Mouse (Mus musculus) limb, embryonic 14.5 days (tissue): ENCODE results near the gene B4galnt3. TPM values are rescaled to one million over a fixed set of nuclear protein-coding genes. Genes with fewer than 3 reads are reported as not detected.

Experiments
- ATAC-seq: fragments of 200-750 bp; cut with Nextera tagmentation; 2 replicates; pipeline ENCODE4 v1.8.0; 2017; ENCODE audit warnings: low read depth, moderate number of reproducible peaks, moderate TSS enrichment; ENCODE audit not compliant: low FRiP score
- DNase-seq: peaks from one replicate; pipeline ENCODE4 v3.0.0-alpha.2; 2015; ENCODE audit warnings: low spot score
- H3K27ac ChIP-seq: fragments of 300-500 bp; sonication (generic); replicated peaks from 2 replicates; pipeline ENCODE4 v1.5.1; 2014; ENCODE audit warnings: low read depth, mild to moderate bottlenecking, low read length, moderate library complexity, mixed read lengths
- H3K27me3 ChIP-seq: fragments of 300-500 bp; sonication (generic); 2 replicates; pipeline ENCODE4 v1.6.1; 2014; ENCODE audit warnings: low read length, mixed read lengths; ENCODE audit not compliant: control insufficient read depth, insufficient read depth
- H3K36me3 ChIP-seq: fragments of 300-500 bp; sonication (generic); 2 replicates; pipeline ENCODE4 v1.6.1; 2014; ENCODE audit warnings: mild to moderate bottlenecking, low read length, moderate library complexity, mixed read lengths; ENCODE audit not compliant: control insufficient read depth, insufficient read depth
- H3K4me1 ChIP-seq: fragments of 300-500 bp; sonication (generic); 2 replicates; pipeline ENCODE4 v1.6.1; 2014; ENCODE audit warnings: antibody characterized with exemption, low read length, mixed read lengths; ENCODE audit not compliant: control insufficient read depth, insufficient read depth
- H3K4me2 ChIP-seq: fragments of 300-500 bp; sonication (generic); replicated peaks from 2 replicates; pipeline ENCODE4 v1.6.1; 2014; ENCODE audit warnings: low read depth, mild to moderate bottlenecking, low read length, moderate library complexity; ENCODE audit not compliant: severe bottlenecking
- H3K4me3 ChIP-seq: fragments of 300-500 bp; sonication (generic); replicated peaks from 2 replicates; pipeline ENCODE4 v1.5.1; 2014; ENCODE audit warnings: low read length
- H3K9ac ChIP-seq: fragments of 300-500 bp; sonication (generic); 2 replicates; pipeline ENCODE4 v1.6.1; 2014; ENCODE audit warnings: mild to moderate bottlenecking, low read depth, low read length, moderate library complexity; ENCODE audit not compliant: severe bottlenecking
- H3K9me3 ChIP-seq: fragments of 300-500 bp; sonication (generic); 2 replicates; pipeline ENCODE4 v1.6.1; 2016; ENCODE audit warnings: low read length; ENCODE audit not compliant: control insufficient read depth
- POLR2A ChIP-seq: fragments of 200-500 bp; IDR thresholded peaks from 2 replicates; pipeline ENCODE4 v1.8.0; 2012; ENCODE audit warnings: inconsistent platforms, mild to moderate bottlenecking, moderate library complexity, borderline replicate concordance; ENCODE audit not compliant: insufficient read depth, insufficient read length; ENCODE audit errors: extremely low read depth
- WGBS: fragments of 180-500 bp; shearing (Covaris S2); extraction: QIAGEN DNeasy Blood & Tissue Kit; methylation state at CpG from one replicate; pipeline ENCODE4 v1.1.7; 2014; 5-methylcytosine and 5-hydroxymethylcytosine counted together
- polyA plus RNA-seq, 2 experiments: library from polyadenylated mRNA; depleted of rRNA in 1 of 2; stranded (reverse) in 1 of 2; unstranded in 1 of 2; fragments of >200 nt; fragmentation: Nextera tagmentation in 1 of 2; extraction: Ambion mirVana in 1 of 2; gene quantifications; 2 replicates each; pipeline versions ENCODE4 v1.2.1 to v1.2.3; 2012 to 2014

Gene B4galnt3
- polyA plus RNA-seq, 2 experiments = 0.37 to 3.7 TPM

- no peaks in the 10 kb centered on the region for H3K27me3 ChIP-seq
- ATAC-seq (no peak), DNase-seq (no peak)
- H3K9me3 ChIP-seq = no peaks in the 10 kb centered on the region
- 44% methylated on average over 9 of the region's 9 CpGs for WGBS
- TF ChIP-seq POLR2A = no peak
- no peak overlapping the region for H3K4me2 ChIP-seq
- no peaks in the 10 kb centered on the region for H3K36me3 ChIP-seq
- H3K4me3 ChIP-seq = no peak overlapping the region
- H3K9ac ChIP-seq = no peak overlapping the region
- H3K27ac ChIP-seq = no peak overlapping the region
- peaks cover 4% of the 10 kb centered on the region; the same call in 1 of the 2 replicates for H3K4me1 ChIP-seq
Measured at GRCm38 (mm10) chr6:120259481-120259880, 34.9 kb downstream of the B4galnt3 start.

GRCm38 (mm10) chr6:120256431-120256935, 37.9 kb downstream of the B4galnt3 start:
- no peak overlapping the region for H3K4me3 ChIP-seq
- DNase-seq = no peak
- 67% methylated on average over 5 of the region's 5 CpGs for WGBS
- no peaks in the 10 kb centered on the region for H3K4me1 ChIP-seq
- no peaks in the 10 kb centered on the region for H3K9me3 ChIP-seq
- no peak overlapping the region for H3K27ac ChIP-seq
- H3K27me3 ChIP-seq = no peaks in the 10 kb centered on the region
- H3K9ac ChIP-seq = no peak overlapping the region
- ATAC-seq = no peak
- H3K36me3 ChIP-seq = no peaks in the 10 kb centered on the region
- H3K4me2 ChIP-seq = no peak overlapping the region
- no peak for TF ChIP-seq POLR2A

GRCm38 (mm10) chr6:120255701-120256100, 38.7 kb downstream of the B4galnt3 start:
- DNase-seq = no peak
- no peak overlapping the region for H3K9ac ChIP-seq
- H3K27ac ChIP-seq = no peak overlapping the region
- ATAC-seq = no peak
- H3K9me3 ChIP-seq = no peaks in the 10 kb centered on the region
- H3K4me1 ChIP-seq = no peaks in the 10 kb centered on the region
- H3K4me3 ChIP-seq = no peak overlapping the region
- WGBS = 77% methylated on average over 12 of the region's 12 CpGs
- no peaks in the 10 kb centered on the region for H3K27me3 ChIP-seq
- H3K36me3 ChIP-seq = no peaks in the 10 kb centered on the region
- no peak for TF ChIP-seq POLR2A
- H3K4me2 ChIP-seq = no peak overlapping the region

GRCm38 (mm10) chr6:120255144-120255543, 39.2 kb downstream of the B4galnt3 start:
- H3K9me3 ChIP-seq = no peaks in the 10 kb centered on the region
- H3K9ac ChIP-seq = no peak overlapping the region
- H3K27ac ChIP-seq = no peak overlapping the region
- no peak for TF ChIP-seq POLR2A
- no peak overlapping the region for H3K4me3 ChIP-seq
- no peaks in the 10 kb centered on the region for H3K27me3 ChIP-seq
- no peak overlapping the region for H3K4me2 ChIP-seq
- no peaks in the 10 kb centered on the region for H3K4me1 ChIP-seq
- 51% methylated on average over 4 of the region's 4 CpGs for WGBS
- no peaks in the 10 kb centered on the region for H3K36me3 ChIP-seq
- DNase-seq (no peak), ATAC-seq (no peak)

GRCm38 (mm10) chr6:120254640-120255039, 39.7 kb downstream of the B4galnt3 start:
- TF ChIP-seq POLR2A = no peak
- ATAC-seq = no peak
- 51% methylated on average over 4 of the region's 4 CpGs for WGBS

GRCm38 (mm10) chr6:120252741-120253140, 41.6 kb downstream of the B4galnt3 start:
- Histone ChIP-seq H3K9ac (no peak overlapping the region), H3K27me3 (no peaks in the 10 kb centered on the region), H3K36me3 (no peaks in the 10 kb centered on the region), H3K27ac (no peak overlapping the region), H3K4me1 (no peaks in the 10 kb centered on the region), H3K4me3 (no peak overlapping the region), H3K4me2 (no peak overlapping the region), H3K9me3 (no peaks in the 10 kb centered on the region)
- WGBS = 87% methylated on average over 2 of the region's 2 CpGs
- TF ChIP-seq POLR2A = no peak
- DNase-seq (no peak), ATAC-seq (no peak)

More at GRCm38 (mm10) chr6:120254640-120255039, 39.7 kb downstream of the B4galnt3 start:
- H3K36me3 ChIP-seq = no peaks in the 10 kb centered on the region
- H3K9ac ChIP-seq = no peak overlapping the region
- H3K4me1 ChIP-seq = no peaks in the 10 kb centered on the region
- no peaks in the 10 kb centered on the region for H3K27me3 ChIP-seq
- H3K9me3 ChIP-seq = no peaks in the 10 kb centered on the region
- H3K27ac ChIP-seq = no peak overlapping the region
- no peak overlapping the region for H3K4me3 ChIP-seq
- H3K4me2 ChIP-seq = no peak overlapping the region
- no peak for DNase-seq
